Mouse (Mus musculus) gastrocnemius, postnatal 4 days (tissue): ENCODE results near the gene Ppp2r5d. TPM values are rescaled to one million over a fixed set of nuclear protein-coding genes. Genes with fewer than 3 reads are reported as not detected.

ENCODE experiments used
- DNase-seq, 2 experiments: peaks; one replicate each; pipeline ENCODE4 v3.0.0; 2021 to 2022; ENCODE audit warnings: low spot score in 2 of 2, mixed read lengths in 2 of 2
- total RNA-seq, 2 experiments: library from RNA; stranded (reverse); gene quantifications; 2 replicates each; pipeline ENCODE4 v1.2.3; 2021

Gene Ppp2r5d
- total RNA-seq, 2 experiments from 2014 or later: 55.4 to 58.1 TPM

DNA sequence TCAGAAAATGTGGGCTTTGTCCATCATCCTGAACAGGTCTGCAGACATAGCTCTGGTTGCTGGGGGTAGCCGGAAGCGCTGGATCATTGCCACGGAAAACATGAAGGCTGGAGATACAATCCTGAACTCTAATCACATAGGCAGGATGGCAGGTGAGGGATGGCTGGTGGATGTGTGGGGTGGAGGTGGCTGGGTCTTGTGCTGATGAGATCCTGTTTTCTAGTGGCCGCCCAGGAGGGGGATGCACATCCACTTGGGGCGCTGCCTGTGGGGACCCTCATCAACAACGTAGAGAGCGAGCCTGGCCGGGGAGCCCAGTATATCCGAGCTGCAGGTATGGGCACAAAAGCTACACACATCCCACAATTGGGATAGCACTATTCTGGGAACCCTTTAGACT lies 56.5 kb downstream of the Ppp2r5d start:
- DNase-seq: no peak

DNA sequence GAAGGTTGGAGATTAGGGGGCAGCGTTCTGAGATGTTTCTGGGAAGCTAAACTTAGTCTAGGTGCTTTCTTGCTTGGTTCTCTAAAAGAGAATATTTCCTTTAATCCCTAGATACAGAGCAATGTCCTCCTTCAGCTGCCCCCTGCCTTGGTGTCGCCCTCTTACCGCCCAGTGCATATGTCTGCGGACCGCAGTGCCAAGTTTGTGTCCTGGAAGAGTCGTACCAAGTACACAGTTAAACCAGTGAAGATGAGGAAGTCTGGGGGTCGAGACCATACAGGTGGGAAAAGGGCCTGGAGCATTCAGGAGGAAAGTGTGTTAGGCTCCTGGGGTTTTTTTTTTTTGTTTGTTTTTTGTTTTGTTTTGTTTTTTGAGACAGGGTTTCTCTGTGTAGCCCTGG lies 57.6 kb downstream of the Ppp2r5d start:
- DNase-seq: no peak

DNA sequence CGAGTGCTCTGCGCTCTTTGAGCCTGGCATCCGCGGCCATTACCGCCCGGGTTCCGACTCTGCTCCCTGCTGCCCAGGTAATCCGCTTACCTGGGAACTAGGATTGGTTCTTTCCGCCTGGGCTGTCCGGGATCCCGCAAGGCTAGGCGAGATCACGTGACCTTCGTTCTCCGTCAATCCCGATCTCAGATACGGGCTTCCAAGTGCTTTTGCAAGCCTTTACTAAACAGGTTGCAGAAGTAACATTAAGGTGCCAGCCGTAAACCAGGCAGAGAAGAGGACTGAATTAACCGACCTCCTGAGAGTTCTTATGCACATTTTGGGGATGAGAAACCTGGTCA lies 58.6 kb downstream of the Ppp2r5d start:
- no peak for DNase-seq

GRCm38 (mm10) chr17:46645561-46646321 lies 59.2 kb downstream of the Ppp2r5d start, which contains the start of the genes Klc4 and Mrpl2:
Klc4 (minus strand) TSS chr17:46646022.
Mrpl2 (plus strand) TSS chr17:46646229.
- DNase-seq: peak; percentile 95 to 98

- DNase-seq: no peak
These were observed 59.9 kb downstream of the Ppp2r5d start for GRCm38 (mm10) chr17:46644916-46645475.

GRCm38 (mm10) chr17:46644152-46644805 lies 60.6 kb downstream of the Ppp2r5d start:
- DNase-seq: no peak

DNA sequence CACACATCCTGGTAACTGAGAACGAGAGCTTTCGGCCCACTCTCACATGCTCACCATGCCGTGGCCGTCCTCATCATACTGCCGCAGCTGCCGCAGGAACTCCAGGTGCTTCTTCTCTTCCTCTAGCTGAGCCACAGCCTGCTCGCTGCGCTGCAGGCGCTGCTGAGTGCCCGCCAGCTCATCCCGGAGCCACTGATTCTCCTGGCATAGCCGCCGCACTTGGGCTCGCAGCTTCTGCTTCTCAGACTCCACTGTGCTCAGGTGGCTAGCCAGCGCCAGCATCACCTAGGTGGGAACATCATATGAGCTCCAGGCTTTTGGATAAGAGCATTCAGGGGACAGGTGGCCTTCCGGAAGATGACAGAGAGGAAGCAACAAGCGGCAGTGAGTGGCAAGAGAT lies 62.9 kb downstream of the Ppp2r5d start:
- DNase-seq: no peak

GRCm38 (mm10) chr17:46639929-46640328 lies 65.0 kb downstream of the Ppp2r5d start:
- no peak for DNase-seq

DNA sequence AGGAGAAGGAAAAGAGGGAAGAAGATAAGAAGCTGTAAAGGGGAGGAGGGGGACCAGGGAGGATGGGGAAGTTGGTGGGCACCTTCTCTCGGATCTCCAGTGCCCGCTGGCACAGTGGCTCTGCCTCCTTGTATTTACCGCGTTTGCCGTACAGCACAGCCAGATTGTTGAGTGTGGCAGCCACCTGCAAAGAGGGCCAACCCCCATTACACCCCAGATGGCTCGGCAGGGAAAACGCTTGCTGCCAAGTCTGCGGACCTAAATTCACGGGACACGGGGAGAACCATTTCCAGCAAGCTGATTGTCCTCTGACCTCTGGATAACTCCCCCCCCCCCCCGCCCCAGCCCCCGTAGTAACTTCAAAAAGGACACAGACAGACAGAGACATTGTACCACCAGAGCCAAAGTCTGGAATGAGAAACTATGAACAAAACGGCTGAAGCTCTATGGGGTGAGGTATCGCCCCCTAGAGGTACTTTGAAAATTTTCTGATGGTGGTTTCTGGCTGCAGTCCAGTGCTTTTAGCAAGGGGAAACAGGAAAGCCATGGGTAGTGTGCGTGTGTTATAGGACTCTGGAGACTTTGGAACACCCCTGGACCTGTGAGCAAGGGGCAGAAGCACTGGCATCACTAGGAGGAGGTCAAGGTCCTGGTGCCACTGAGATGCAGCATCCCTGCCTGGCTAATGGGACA lies 67.9 kb downstream of the Ppp2r5d start:
- DNase-seq: peak; percentile 52 to 71

Other genes with a start within 250 kb of the Ppp2r5d start
- 1 to 10 TPM in 1 of 2 experiments, under 1 TPM in 1; 0.60 to 1.2 TPM for gene Ttbk1, start 217.4 kb downstream of the Ppp2r5d start, total RNA-seq
- 1 to 10 TPM; 3.6 to 5.2 TPM for gene Dnph1, start 208.4 kb downstream of the Ppp2r5d start, total RNA-seq
- 10 to 100 TPM; 13.5 to 15.0 TPM for gene Cul9, start 158.7 kb downstream of the Ppp2r5d start, total RNA-seq
- gene Srf, start 148.9 kb downstream of the Ppp2r5d start, total RNA-seq: 10 to 100 TPM; 81.5 to 84.4 TPM
- gene Ptk7, start 75.6 kb downstream of the Ppp2r5d start, total RNA-seq: 10 to 100 TPM; 46.2 to 50.0 TPM
- gene Klc4, start 59.1 kb downstream of the Ppp2r5d start, total RNA-seq: 10 to 100 TPM; 21.6 to 24.1 TPM
- gene Mrpl2, start 58.9 kb downstream of the Ppp2r5d start, total RNA-seq: 100 to 1,000 TPM; 104 to 107 TPM
- gene Cul7, start 54.8 kb downstream of the Ppp2r5d start, total RNA-seq: 100 to 1,000 TPM; 100 to 101 TPM
- gene Rrp36, start 30.8 kb downstream of the Ppp2r5d start, total RNA-seq: 10 to 100 TPM; 17.9 to 21.6 TPM
- 10 to 100 TPM; 72.3 to 75.8 TPM for gene Mea1, start 26.3 kb downstream of the Ppp2r5d start, total RNA-seq
- gene Klhdc3, start 24.2 kb downstream of the Ppp2r5d start, total RNA-seq: 100 to 1,000 TPM; 191 to 192 TPM
- gene Pex6, start 6.4 kb upstream of the Ppp2r5d start, total RNA-seq: 10 to 100 TPM; 17.6 to 19.6 TPM
- under 1 TPM; 0.44 to 0.52 TPM for gene Gnmt, start 24.1 kb upstream of the Ppp2r5d start, total RNA-seq
- gene Cnpy3, start 47.1 kb upstream of the Ppp2r5d start, total RNA-seq: 10 to 100 TPM; 26.4 to 27.8 TPM
- not detected for gene Ptcra, start 58.6 kb upstream of the Ppp2r5d start, total RNA-seq
- 10 to 100 TPM; 34.7 to 43.2 TPM for gene 2310039H08Rik, start 67.5 kb upstream of the Ppp2r5d start, total RNA-seq
- 10 to 100 TPM; 71.1 to 76.2 TPM for gene Rpl7l1, start 77.6 kb upstream of the Ppp2r5d start, total RNA-seq
- gene Bicral, start 153.4 kb upstream of the Ppp2r5d start, total RNA-seq: 10 to 100 TPM; 17.0 to 17.6 TPM
- gene Tbcc, start 185.6 kb upstream of the Ppp2r5d start, total RNA-seq: 10 to 100 TPM; 24.7 to 27.0 TPM
- gene Prph2, start 205.3 kb upstream of the Ppp2r5d start, total RNA-seq: not detected